ENCODE assay signal across 10 mouse cellular contexts in genomic region chr2:166663250-166663961, GRCm38 (mm10). TPM values are rescaled to one million over a fixed set of nuclear protein-coding genes. Genes with fewer than 3 reads are reported as not detected.
DNase-seq lines count a peak whose midpoint lies in the region; ATAC-seq and TF ChIP-seq lines count a peak whose summit lies in the region.
"Had no signal": no experiment of that assay in that cellular context is flagged by ENCODE, and none has a peak within 500 bp of the region (broad histone marks: within the 10 kb centered on the region; RNA-seq: fewer than 3 reads in every experiment).

No protein-coding gene starts in this region.

- no peak for TF ChIP-seq CTCF in cortical plate, adult 2 months (IDR thresholded peaks at IDR 0.05; ENCODE audit: extremely low read depth, insufficient read depth, low read length)

- no peak overlapping the region for H3K4me2 ChIP-seq in embryonic facial prominence, embryonic 13.5 days
- no peak overlapping the region for H3K4me2 ChIP-seq in hindbrain, embryonic 15.5 days
- H3K4me2 ChIP-seq in neural tube, embryonic 13.5 days, result no peak overlapping the region

- 76% methylated on average over 9 of the region's 9 CpGs for WGBS in embryonic facial prominence, embryonic 13.5 days
- 50% methylated on average over 9 of the region's 9 CpGs for WGBS in hindbrain, embryonic 15.5 days
- WGBS in neural tube, embryonic 13.5 days, result 68% methylated on average over 9 of the region's 9 CpGs

- no peak for ATAC-seq in embryonic facial prominence, embryonic 13.5 days (ENCODE audit: insufficient number of reproducible peaks, insufficient read depth, low FRiP score, low TSS enrichment, low read depth)
- ATAC-seq in hindbrain, embryonic 15.5 days (ENCODE audit: low FRiP score, low read depth), result peak; percentile 43
- ATAC-seq in neural tube, embryonic 13.5 days (ENCODE audit: low read depth), result 0 out of 2 replicates have a peak, but pooled peaks have one; percentile 33

- peak overlapping the region; percentile 45 for H3K27ac ChIP-seq in cortical plate, adult 2 months (ENCODE audit: insufficient read depth, low read length)
- peak overlapping the region; percentile 8; the same call in 1 of the 2 replicates for H3K27ac ChIP-seq in embryonic facial prominence, embryonic 13.5 days
- peak overlapping the region; percentile 71 for H3K27ac ChIP-seq in hindbrain, embryonic 15.5 days (replicated peaks)
- peak overlapping the region; percentile 68 for H3K27ac ChIP-seq in neural tube, embryonic 13.5 days (replicated peaks)
- H3K27ac ChIP-seq: liver, embryonic 14.5 days had no signal

- H3K4me1 ChIP-seq in cortical plate, adult 2 months (ENCODE audit: control insufficient read depth, insufficient read depth, low read length), result peaks cover 35% of the 10 kb centered on the region
- peaks cover 49% of the 10 kb centered on the region for H3K4me1 ChIP-seq in embryonic facial prominence, embryonic 13.5 days
- peaks cover 65% of the 10 kb centered on the region for H3K4me1 ChIP-seq in hindbrain, embryonic 15.5 days (replicated peaks)
- peaks cover 81% of the 10 kb centered on the region for H3K4me1 ChIP-seq in neural tube, embryonic 13.5 days (replicated peaks)

- H3K27me3 ChIP-seq in embryonic facial prominence, embryonic 13.5 days, result no peaks in the 10 kb centered on the region
- H3K27me3 ChIP-seq in hindbrain, embryonic 15.5 days, result no peaks in the 10 kb centered on the region
- no peaks in the 10 kb centered on the region for H3K27me3 ChIP-seq in neural tube, embryonic 13.5 days

- no peak for TF ChIP-seq POLR2A in cortical plate, adult 2 months (IDR thresholded peaks at IDR 0.05; ENCODE audit: extremely low read depth, insufficient read depth, low read length)

- H3K4me3 ChIP-seq in cortical plate, adult 2 months (ENCODE audit: insufficient read depth, low read length), result no peak overlapping the region
- H3K4me3 ChIP-seq in embryonic facial prominence, embryonic 13.5 days, result no peak overlapping the region
- no peak overlapping the region for H3K4me3 ChIP-seq in hindbrain, embryonic 15.5 days
- no peak overlapping the region for H3K4me3 ChIP-seq in neural tube, embryonic 13.5 days

- no peaks in the 10 kb centered on the region for H3K9me3 ChIP-seq in embryonic facial prominence, embryonic 13.5 days
- no peaks in the 10 kb centered on the region for H3K9me3 ChIP-seq in hindbrain, embryonic 15.5 days
- no peaks in the 10 kb centered on the region for H3K9me3 ChIP-seq in neural tube, embryonic 13.5 days
- H3K9me3 ChIP-seq: G1E had no signal

- H3K36me3 ChIP-seq in embryonic facial prominence, embryonic 13.5 days, result no peaks in the 10 kb centered on the region
- no peaks in the 10 kb centered on the region for H3K36me3 ChIP-seq in hindbrain, embryonic 15.5 days
- H3K36me3 ChIP-seq in neural tube, embryonic 13.5 days, result no peaks in the 10 kb centered on the region

- DNase-seq in testis, postnatal 10 days (ENCODE audit: low spot score), result no peak
- DNase-seq in cerebellum, adult 8-10 months, result no peak
- DNase-seq in adrenal gland, postnatal 36 days, result no peak
- DNase-seq: gastrocnemius, postnatal 14 days had no signal

- no peak overlapping the region for H3K9ac ChIP-seq in embryonic facial prominence, embryonic 13.5 days
- H3K9ac ChIP-seq in hindbrain, embryonic 15.5 days, result no peak overlapping the region
- no peak overlapping the region for H3K9ac ChIP-seq in neural tube, embryonic 13.5 days
- H3K9ac ChIP-seq: liver, embryonic 14.5 days had no signal

RNA-seq across cellular contexts. Expression of gene Prex1, which starts 50.2 kb away (rescaled TPM):
- polyA plus RNA-seq in cortical plate, adult 2 months (2012; rRNA removed), result 81.9 and 83.3 TPM in 2 replicates
- polyA plus RNA-seq in embryonic facial prominence, embryonic 13.5 days (2015; fragmentation: Nextera tagmentation; extraction: Ambion mirVana), result 28.4 and 28.5 TPM in 2 replicates
- 27.0 and 27.4 TPM in 2 replicates for polyA plus RNA-seq in hindbrain, embryonic 15.5 days (2015; fragmentation: Nextera tagmentation; extraction: Ambion mirVana)
- 28.5 and 29.3 TPM in 2 replicates for polyA plus RNA-seq in neural tube, embryonic 13.5 days (2015; fragmentation: Nextera tagmentation; extraction: Ambion mirVana)
- total RNA-seq in adrenal gland, postnatal 36 days (2021), result 10 to 100 TPM; 13.5 to 18.8 TPM

Comparison
In these comparisons a context has a peak if more than half of its experiments do, and no peak if none do; other contexts are left out.
1. H3K27ac ChIP-seq: peak in every context shown above with its lines; median percentile 71 in hindbrain, embryonic 15.5 days; 68 in neural tube, embryonic 13.5 days; 45 in cortical plate, adult 2 months; 8 in embryonic facial prominence, embryonic 13.5 days.